Mouse (Mus musculus) myocyte (in vitro differentiated cells): ENCODE measurements around the gene Tbc1d14. TPM values are rescaled to one million over a fixed set of nuclear protein-coding genes. Genes with fewer than 3 reads are reported as not detected.

Source experiments
- H3K27me3 ChIP-seq: one replicate; pipeline ENCODE4 v1.6.1; 2011; ENCODE audit not compliant: control insufficient read depth, insufficient read depth, insufficient read length
- H3K36me3 ChIP-seq: one replicate; pipeline ENCODE4 v1.6.1; 2011; ENCODE audit not compliant: control insufficient read depth, insufficient read depth
- H3K4me2 ChIP-seq: one replicate; pipeline ENCODE4 v1.6.1; 2011; ENCODE audit warnings: low read depth, control low read depth
- H3K4me3 ChIP-seq: one replicate; pipeline ENCODE4 v1.5.1; 2011; ENCODE audit warnings: mild to moderate bottlenecking, control low read depth, moderate library complexity
- H3K79me2 ChIP-seq: one replicate; pipeline ENCODE4 v1.6.1; 2011; ENCODE audit not compliant: control insufficient read depth, insufficient read depth
- H3ac ChIP-seq: one replicate; pipeline ENCODE4 v1.6.1; 2011; ENCODE audit not compliant: control insufficient read depth, insufficient read length
- CEBPB ChIP-seq: IDR thresholded peaks from 2 replicates; pipeline ENCODE4 v1.6.1; 2011; ENCODE audit warnings: mild to moderate bottlenecking, moderate library complexity; ENCODE audit not compliant: poor library complexity, insufficient read depth, severe bottlenecking
- E2F4 ChIP-seq: IDR thresholded peaks from one replicate; pipeline ENCODE4 v1.6.1; 2011; ENCODE audit warnings: mild to moderate bottlenecking, control low read depth, moderate library complexity; ENCODE audit not compliant: insufficient read depth
- MAX ChIP-seq: IDR thresholded peaks from one replicate; pipeline ENCODE4 v1.6.1; 2011; ENCODE audit warnings: low read depth, mild to moderate bottlenecking, control low read depth
- MYOD1 ChIP-seq, 3 experiments: IDR thresholded peaks; one replicate each; pipeline ENCODE4 v1.6.1; 2011; ENCODE audit warnings: control low read depth in 2 of 3, low read depth in 2 of 3, mild to moderate bottlenecking in 2 of 3, moderate library complexity in 1 of 3; ENCODE audit not compliant: insufficient read length in 2 of 3, control insufficient read depth in 1 of 3
- MYOG ChIP-seq, 3 experiments: IDR thresholded peaks; one replicate each; pipeline ENCODE4 v1.6.1; 2011; ENCODE audit warnings: control low read depth in 2 of 3, low read depth in 2 of 3, mild to moderate bottlenecking in 2 of 3; ENCODE audit not compliant: insufficient read length in 2 of 3, control insufficient read depth in 1 of 3, insufficient read depth in 1 of 3
- POLR2A ChIP-seq: IDR thresholded peaks from one replicate; pipeline ENCODE4 v1.6.1; 2011; ENCODE audit warnings: low read depth, mild to moderate bottlenecking, control low read depth, moderate library complexity; ENCODE audit not compliant: insufficient read length
- POLR2AphosphoS2 ChIP-seq: IDR thresholded peaks from one replicate; pipeline ENCODE4 v1.6.1; 2011; ENCODE audit warnings: low read depth, control low read depth; ENCODE audit not compliant: insufficient read length
- REST ChIP-seq: IDR thresholded peaks from one replicate; pipeline ENCODE4 v1.6.1; 2011; ENCODE audit warnings: mild to moderate bottlenecking, control low read depth, moderate library complexity; ENCODE audit not compliant: insufficient read depth, insufficient read length
- SRF ChIP-seq: IDR thresholded peaks from one replicate; pipeline ENCODE4 v1.6.1; 2011; ENCODE audit warnings: low read depth; ENCODE audit not compliant: control insufficient read depth, insufficient read length
- TCF12 ChIP-seq: IDR thresholded peaks from one replicate; pipeline ENCODE4 v1.6.1; 2011; ENCODE audit warnings: mild to moderate bottlenecking, control low read depth; ENCODE audit not compliant: poor library complexity, insufficient read depth, severe bottlenecking
- TCF3 ChIP-seq: IDR thresholded peaks from one replicate; pipeline ENCODE4 v1.6.1; 2011; ENCODE audit warnings: low read depth, control low read depth; ENCODE audit not compliant: insufficient read length
- USF1 ChIP-seq: IDR thresholded peaks from one replicate; pipeline ENCODE4 v1.6.1; 2011; ENCODE audit warnings: low read depth, mild to moderate bottlenecking, control low read depth, moderate library complexity
- polyA plus RNA-seq: library from polyadenylated mRNA; unstranded; fragments of >200 nt; fragmentation: generic; extraction: Trizol; gene quantifications from one replicate; pipeline ENCODE4 v1.2.1, GENCODE M21; 2012; ENCODE audit warnings: missing spikeins

Gene Tbc1d14
- 7.8 TPM for polyA plus RNA-seq

GRCm38 (mm10) chr5:36593176-36593575, at the start of gene Tbc1d14:
TSS of gene Tbc1d14 (minus strand) at chr5:36593276.
- Histone ChIP-seq H3K27me3 (peaks cover 4% of the 10 kb centered on the region), H3ac (no peak within 1 kb of the TSS), H3K4me2 (no peak within 1 kb of the TSS), H3K4me3 (no peak within 1 kb of the TSS), H3K79me2 (no peaks in the 10 kb centered on the region), H3K36me3 (no peaks in the 10 kb centered on the region)
- TF ChIP-seq MYOD1 (IDR thresholded peaks at IDR 0.05; ENCODE audit: control insufficient read depth in 1 of 3, insufficient read length in 2 of 3, low read depth in 2 of 3) (no peak), TCF12 (no peak), CEBPB (no peak), REST (no peak), POLR2A (no peak), USF1 (no peak), POLR2AphosphoS2 (no peak), E2F4 (no peak), MYOG (IDR thresholded peaks at IDR 0.05; ENCODE audit: control insufficient read depth in 1 of 3, insufficient read depth in 1 of 3, insufficient read length in 2 of 3, low read depth in 2 of 3) (no peak), SRF (no peak), TCF3 (no peak), MAX (no peak)

- no peak overlapping the region for H3K4me3 ChIP-seq
- H3ac ChIP-seq = no peak overlapping the region
- peaks cover 5% of the 10 kb centered on the region for H3K36me3 ChIP-seq
- no peaks in the 10 kb centered on the region for H3K27me3 ChIP-seq
- H3K79me2 ChIP-seq = peaks cover 33% of the 10 kb centered on the region
- H3K4me2 ChIP-seq = no peak overlapping the region
- TF ChIP-seq MAX (no peak), TCF3 (no peak), E2F4 (no peak), MYOD1 (IDR thresholded peaks at IDR 0.05; ENCODE audit: control insufficient read depth in 1 of 3, insufficient read length in 2 of 3, low read depth in 2 of 3) (no peak), SRF (no peak), POLR2A (no peak), POLR2AphosphoS2 (no peak), TCF12 (no peak), CEBPB (no peak), USF1 (no peak), MYOG (IDR thresholded peaks at IDR 0.05; ENCODE audit: control insufficient read depth in 1 of 3, insufficient read depth in 1 of 3, insufficient read length in 2 of 3, low read depth in 2 of 3) (no peak), REST (no peak)
Measured at GRCm38 (mm10) chr5:36625612-36626011, 32.5 kb upstream of the Tbc1d14 start.

- TF ChIP-seq TCF3 = no peak
- no peak for TF ChIP-seq MYOD1 (IDR thresholded peaks at IDR 0.05; ENCODE audit: control insufficient read depth in 1 of 3, insufficient read length in 2 of 3, low read depth in 2 of 3)
- no peak for TF ChIP-seq MYOG (IDR thresholded peaks at IDR 0.05; ENCODE audit: control insufficient read depth in 1 of 3, insufficient read depth in 1 of 3, insufficient read length in 2 of 3, low read depth in 2 of 3)
- TF ChIP-seq POLR2A = no peak
- no peak for TF ChIP-seq TCF12
- Histone ChIP-seq H3K79me2 (peaks cover 42% of the 10 kb centered on the region), H3K4me3 (no peak overlapping the region), H3ac (no peak overlapping the region), H3K36me3 (peaks cover 8% of the 10 kb centered on the region), H3K27me3 (no peaks in the 10 kb centered on the region), H3K4me2 (no peak overlapping the region)
Measured at GRCm38 (mm10) chr5:36623670-36624069, 30.6 kb upstream of the Tbc1d14 start.

GRCm38 (mm10) chr5:36621058-36621449, 28.0 kb upstream of the Tbc1d14 start:
- peaks cover 42% of the 10 kb centered on the region for H3K79me2 ChIP-seq
- no peak overlapping the region for H3K4me3 ChIP-seq
- no peaks in the 10 kb centered on the region for H3K27me3 ChIP-seq
- no peak overlapping the region for H3ac ChIP-seq
- TF ChIP-seq SRF = no peak
- TF ChIP-seq E2F4 = no peak
- TF ChIP-seq TCF3 = no peak
- no peak for TF ChIP-seq REST
- TF ChIP-seq MAX = no peak
- no peak for TF ChIP-seq CEBPB
- TF ChIP-seq MYOD1 (IDR thresholded peaks at IDR 0.05; ENCODE audit: control insufficient read depth in 1 of 3, insufficient read length in 2 of 3, low read depth in 2 of 3) = no peak
- TF ChIP-seq USF1 = no peak
- TF ChIP-seq TCF12 = no peak
- no peak for TF ChIP-seq MYOG (IDR thresholded peaks at IDR 0.05; ENCODE audit: control insufficient read depth in 1 of 3, insufficient read depth in 1 of 3, insufficient read length in 2 of 3, low read depth in 2 of 3)
- no peak for TF ChIP-seq POLR2AphosphoS2
- TF ChIP-seq POLR2A = no peak
- peaks cover 27% of the 10 kb centered on the region for H3K36me3 ChIP-seq
- H3K4me2 ChIP-seq = peak overlapping the region; percentile 66
